In the genomic region with DNA sequence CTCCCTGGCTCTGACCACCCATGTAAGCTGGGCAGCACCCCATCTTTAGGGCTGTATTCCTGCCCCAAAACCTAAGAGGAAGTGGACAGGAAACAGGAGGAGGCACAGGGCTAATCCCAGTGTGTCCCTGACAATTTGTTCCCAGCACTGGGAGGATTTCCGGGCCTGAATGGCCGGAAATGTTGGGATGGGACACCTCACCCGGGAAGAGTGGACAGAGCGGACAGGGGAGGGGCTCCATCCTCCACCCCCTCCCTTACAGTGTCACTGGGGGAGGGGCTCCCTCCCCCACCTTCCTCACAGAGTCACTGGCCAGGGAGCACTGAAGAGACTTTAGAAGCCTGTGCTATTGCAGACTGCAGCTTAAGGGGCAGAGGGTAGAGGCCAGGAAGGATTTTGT, we compare ENCODE assay signal across 9 mouse cellular contexts. TPM values are rescaled to one million over a fixed set of nuclear protein-coding genes. Genes with fewer than 3 reads are reported as not detected.
DNase-seq lines count a peak whose midpoint lies in the region; ATAC-seq lines count a peak whose summit lies in the region.
"Had no signal": no experiment of that assay in that cellular context is flagged by ENCODE, and none has a peak within 500 bp of the region (broad histone marks: within the 10 kb centered on the region; RNA-seq: fewer than 3 reads in every experiment).

No protein-coding gene starts in this region.

- H3K27ac ChIP-seq in liver, embryonic 13.5 days, result peak overlapping the region; percentile 34; the same call in 1 of the 2 replicates

- H3K4me3 ChIP-seq in liver, embryonic 13.5 days (replicated peaks), result no peak overlapping the region

- WGBS in liver, embryonic 13.5 days (ENCODE audit: insufficient replicate concordance), result 27% methylated on average over 4 of the region's 4 CpGs

- H3K4me2 ChIP-seq in liver, embryonic 13.5 days, result no peak overlapping the region

- intact Hi-C loops in left cerebral cortex, postnatal 25 days (cut with DNase I), result no loop called here

- ATAC-seq in liver, embryonic 13.5 days (ENCODE audit: low read depth), result peak; percentile 46; the same call in 1 of the 2 replicates

- H3K9ac ChIP-seq in liver, embryonic 13.5 days, result no peak overlapping the region

- 0 out of 2 replicates have a peak, but pooled peaks cover 3% of the 10 kb centered on the region for H3K27me3 ChIP-seq in liver, embryonic 13.5 days

- H3K36me3 ChIP-seq in liver, embryonic 13.5 days, result no peaks in the 10 kb centered on the region

- no peaks in the 10 kb centered on the region for H3K9me3 ChIP-seq in liver, embryonic 13.5 days (replicated peaks)

- H3K4me1 ChIP-seq in liver, embryonic 13.5 days (replicated peaks), result peaks cover 26% of the 10 kb centered on the region

- peak; percentile 63 for DNase-seq in adrenal gland, postnatal 10 days
- DNase-seq in adrenal gland, postnatal 4 days (ENCODE audit: low spot score in 2 of 2), result no peak
- DNase-seq in adrenal gland, postnatal 25 days, result peak; percentile 38
- DNase-seq in heart, postnatal 4 days, result peak; percentile 73
- no peak for DNase-seq in liver, embryonic 13.5 days
- DNase-seq in embryo, embryonic 11 days, result no peak
- no peak for DNase-seq in Muller cell, postnatal 12 days (ENCODE audit: inconsistent ontology term)
- no peak for DNase-seq in left cerebral cortex, postnatal 25 days (ENCODE audit: low spot score in 2 of 2)
- DNase-seq: spleen, adult 18-20 months had no signal

RNA-seq across cellular contexts. Expression of gene 6330409D20Rik, which starts 5.9 kb away (rescaled TPM):
- total RNA-seq in adrenal gland, postnatal 10 days (2021), result under 1 TPM in 1 of 2 experiments, not detected in 1; 0.30 TPM
- under 1 TPM in 1 of 2 experiments, not detected in 1; 0.28 TPM for total RNA-seq in adrenal gland, postnatal 4 days (2021)
- not detected in 2 replicates for total RNA-seq in adrenal gland, postnatal 25 days (2021)
- not detected for total RNA-seq in heart, postnatal 4 days (2021)
- 0.15 TPM in 1 of 2 replicates, not detected in the other for polyA plus RNA-seq in liver, embryonic 13.5 days (2015; fragmentation: Nextera tagmentation; extraction: Ambion mirVana)
- total RNA-seq in left cerebral cortex, postnatal 25 days (2021), result 1 to 10 TPM; 2.3 to 2.4 TPM

RNA-seq across cellular contexts. Expression of gene Sh2d3c, which starts 14.1 kb away (rescaled TPM):
- total RNA-seq in adrenal gland, postnatal 10 days (2021), result 10 to 100 TPM; 28.9 to 35.4 TPM
- total RNA-seq in adrenal gland, postnatal 4 days (2021), result 10 to 100 TPM; 32.3 to 32.9 TPM
- 14.3 and 23.7 TPM in 2 replicates for total RNA-seq in adrenal gland, postnatal 25 days (2021)
- 10 to 100 TPM; 38.2 to 41.4 TPM for total RNA-seq in heart, postnatal 4 days (2021)
- 5.4 and 5.6 TPM in 2 replicates for polyA plus RNA-seq in liver, embryonic 13.5 days (2015; fragmentation: Nextera tagmentation; extraction: Ambion mirVana)
- total RNA-seq in left cerebral cortex, postnatal 25 days (2021), result 10 to 100 TPM; 27.8 to 30.8 TPM

RNA-seq across cellular contexts. Expression of gene Cdk9, which starts 22.1 kb away (rescaled TPM):
- 10 to 100 TPM; 65.5 to 70.9 TPM for total RNA-seq in adrenal gland, postnatal 10 days (2021)
- 100 to 1,000 TPM; 102 to 105 TPM for total RNA-seq in adrenal gland, postnatal 4 days (2021)
- total RNA-seq in adrenal gland, postnatal 25 days (2021), result 83.6 and 96.8 TPM in 2 replicates
- 10 to 100 TPM; 38.2 to 46.0 TPM for total RNA-seq in heart, postnatal 4 days (2021)
- polyA plus RNA-seq in liver, embryonic 13.5 days (2015; fragmentation: Nextera tagmentation; extraction: Ambion mirVana), result 60.4 TPM in 2 replicates
- 100 to 1,000 TPM; 114 to 118 TPM for total RNA-seq in left cerebral cortex, postnatal 25 days (2021)

RNA-seq across cellular contexts. Expression of gene Tor2a, which starts 22.1 kb away (rescaled TPM):
- total RNA-seq in adrenal gland, postnatal 10 days (2021), result 10 to 100 TPM; 27.7 to 32.6 TPM
- total RNA-seq in adrenal gland, postnatal 4 days (2021), result 10 to 100 TPM; 31.5 to 36.5 TPM
- total RNA-seq in adrenal gland, postnatal 25 days (2021), result 24.7 and 30.8 TPM in 2 replicates
- 10 to 100 TPM; 16.7 to 18.6 TPM for total RNA-seq in heart, postnatal 4 days (2021)
- polyA plus RNA-seq in liver, embryonic 13.5 days (2015; fragmentation: Nextera tagmentation; extraction: Ambion mirVana), result 30.1 TPM in 2 replicates
- total RNA-seq in left cerebral cortex, postnatal 25 days (2021), result 10 to 100 TPM; 29.9 to 31.0 TPM

RNA-seq across cellular contexts. Expression of gene Fpgs, which starts 31.0 kb away (rescaled TPM):
- 10 to 100 TPM; 27.1 to 37.6 TPM for total RNA-seq in adrenal gland, postnatal 10 days (2021)
- total RNA-seq in adrenal gland, postnatal 4 days (2021), result 10 to 100 TPM; 33.2 to 36.2 TPM
- total RNA-seq in adrenal gland, postnatal 25 days (2021), result 12.5 and 15.4 TPM in 2 replicates
- 10 to 100 TPM; 10.5 to 12.5 TPM for total RNA-seq in heart, postnatal 4 days (2021)
- 31.1 and 32.9 TPM in 2 replicates for polyA plus RNA-seq in liver, embryonic 13.5 days (2015; fragmentation: Nextera tagmentation; extraction: Ambion mirVana)
- total RNA-seq in left cerebral cortex, postnatal 25 days (2021), result 1 to 10 TPM; 7.1 to 9.4 TPM

Comparison
In these comparisons a context has a peak if more than half of its experiments do, and no peak if none do; other contexts are left out.
1. DNase-seq: peak in adrenal gland, postnatal 10 days (single experiment), adrenal gland, postnatal 25 days (single experiment) and heart, postnatal 4 days (single experiment); none in adrenal gland, postnatal 4 days (0 of 2), liver, embryonic 13.5 days (single experiment), embryo, embryonic 11 days (single experiment), Muller cell, postnatal 12 days (single experiment) and left cerebral cortex, postnatal 25 days (0 of 2).